Mouse (Mus musculus): ENCODE data around the gene 1500011B03Rik.

1500011B03Rik gene

GRCm38 (mm10) chr5:114809181-114809756 is 14.0 kb downstream of the 1500011B03Rik start:
- no peak for DNase-seq (ENCODE audit: low spot score in 2 of 2)

GRCm38 (mm10) chr5:114808385-114808784 is 14.9 kb downstream of the 1500011B03Rik start:
- DNase-seq (ENCODE audit: low spot score in 2 of 2): no peak

GRCm38 (mm10) chr5:114807893-114808292 is 15.4 kb downstream of the 1500011B03Rik start:
- DNase-seq (ENCODE audit: low spot score in 2 of 2): no peak

GRCm38 (mm10) chr5:114807468-114807867 is 15.8 kb downstream of the 1500011B03Rik start:
- no peak for DNase-seq (ENCODE audit: low spot score in 2 of 2)

GRCm38 (mm10) chr5:114807063-114807462 is 16.2 kb downstream of the 1500011B03Rik start:
- no peak for DNase-seq (ENCODE audit: low spot score in 2 of 2)

- no peak for DNase-seq (ENCODE audit: low spot score in 2 of 2)
Observed at GRCm38 (mm10) chr5:114806636-114807035, 16.6 kb downstream of the 1500011B03Rik start.

GRCm38 (mm10) chr5:114805436-114806350 is 17.6 kb downstream of the 1500011B03Rik start:
- no peak for DNase-seq (ENCODE audit: low spot score in 2 of 2)

- DNase-seq (ENCODE audit: low spot score in 2 of 2): no peak
Observed at GRCm38 (mm10) chr5:114804958-114805357, 18.3 kb downstream of the 1500011B03Rik start.

- no peak for DNase-seq (ENCODE audit: low spot score in 2 of 2)
Observed at GRCm38 (mm10) chr5:114804335-114804734, 18.9 kb downstream of the 1500011B03Rik start.

- DNase-seq (ENCODE audit: low spot score in 2 of 2): no peak
Observed at GRCm38 (mm10) chr5:114803231-114803630, 20.0 kb downstream of the 1500011B03Rik start.

GRCm38 (mm10) chr5:114801841-114802240 is 21.4 kb downstream of the 1500011B03Rik start:
- DNase-seq (ENCODE audit: low spot score in 2 of 2): no peak

GRCm38 (mm10) chr5:114801049-114801448 is 22.2 kb downstream of the 1500011B03Rik start:
- DNase-seq (ENCODE audit: low spot score in 2 of 2): no peak

GRCm38 (mm10) chr5:114799848-114800247 is 23.4 kb downstream of the 1500011B03Rik start:
- DNase-seq (ENCODE audit: low spot score in 2 of 2): no peak

- DNase-seq (ENCODE audit: low spot score in 2 of 2): no peak
Observed at GRCm38 (mm10) chr5:114797253-114797652, 26.0 kb downstream of the 1500011B03Rik start.

- no peak for DNase-seq (ENCODE audit: low spot score in 2 of 2)
Observed at GRCm38 (mm10) chr5:114796299-114797012, 26.8 kb downstream of the 1500011B03Rik start.

- no peak for DNase-seq (ENCODE audit: low spot score in 2 of 2)
Observed at GRCm38 (mm10) chr5:114795653-114796052, 27.6 kb downstream of the 1500011B03Rik start.

- no peak for DNase-seq (ENCODE audit: low spot score in 2 of 2)
Observed at GRCm38 (mm10) chr5:114795231-114795630, 28.0 kb downstream of the 1500011B03Rik start.

- no peak for DNase-seq (ENCODE audit: low spot score in 2 of 2)
Observed at GRCm38 (mm10) chr5:114794609-114795008, 28.7 kb downstream of the 1500011B03Rik start.

GRCm38 (mm10) chr5:114793317-114793716 is 30.0 kb downstream of the 1500011B03Rik start:
- DNase-seq (ENCODE audit: low spot score in 2 of 2): no peak

- no peak for DNase-seq (ENCODE audit: low spot score in 2 of 2)
Observed at GRCm38 (mm10) chr5:114785196-114785595, 38.1 kb downstream of the 1500011B03Rik start.

- no peak for DNase-seq (ENCODE audit: low spot score in 2 of 2)
Observed at GRCm38 (mm10) chr5:114784622-114785165, 38.6 kb downstream of the 1500011B03Rik start.

All from frontal cortex, postnatal 14 days (tissue).